Mouse (Mus musculus): ENCODE data around the gene Apex2. TPM values are rescaled to one million over a fixed set of nuclear protein-coding genes. Genes with fewer than 3 reads are reported as not detected.
"Not testable (repeated sequence)": the region's sequence is repeated elsewhere in the genome, so short reads cannot be mapped to it uniquely, and the experiment has no call there.

Apex2 gene
- total and polyA plus RNA-seq, 2 experiments from 2014 or later, result 3.3 to 5.4 TPM

DNA sequence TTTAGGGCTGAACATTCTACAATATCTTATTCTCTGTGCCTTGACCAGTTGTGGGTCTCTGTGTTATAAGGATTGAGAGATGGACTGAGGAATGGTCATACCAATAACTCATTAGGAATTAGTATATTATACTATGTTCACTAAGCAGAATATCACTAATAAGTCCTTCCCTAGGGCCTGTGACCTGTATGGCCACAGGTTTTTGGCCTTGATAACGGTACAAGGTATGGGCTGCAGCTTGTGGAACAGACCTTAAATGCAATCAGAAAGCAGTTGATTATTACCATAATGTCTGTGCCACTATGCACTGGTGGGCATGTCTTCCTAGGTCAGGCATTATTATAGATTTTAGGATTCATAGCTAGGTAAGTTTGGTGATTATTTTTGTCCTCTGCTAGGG lies 73.2 kb downstream of the Apex2 start:
- TF ChIP-seq EP300 (IDR thresholded peaks at IDR 0.05; ENCODE audit: low read depth), result no peak
- TF ChIP-seq CTCF (IDR thresholded peaks at IDR 0.05; ENCODE audit: low read depth), result no peak
- no peak for ATAC-seq (ENCODE audit: insufficient read depth, low read depth)
- DNase-seq (ENCODE audit: low spot score), result no peak
- Histone ChIP-seq H3K36me3 (replicated peaks; ENCODE audit: control insufficient read depth, insufficient read depth, low read length) (no peaks in the 10 kb centered on the region), H3K4me1 (ENCODE audit: control insufficient read depth, insufficient read depth) (no peaks in the 10 kb centered on the region), H3K4me2 (ENCODE audit: low read depth, low read length) (no peak overlapping the region), H3K27me3 (ENCODE audit: control insufficient read depth, insufficient read depth, low read length) (no peaks in the 10 kb centered on the region), H3K4me3 (ENCODE audit: low read depth, low read length) (no peak overlapping the region), H3K27ac (ENCODE audit: low read depth) (no peak overlapping the region), H3K9me3 (replicated peaks; ENCODE audit: control insufficient read depth, low read length) (no peaks in the 10 kb centered on the region), H3K9ac (replicated peaks; ENCODE audit: low read depth, low read length) (no peak overlapping the region)
- 91% methylated on average over 1 of the region's 1 CpGs for WGBS

DNA sequence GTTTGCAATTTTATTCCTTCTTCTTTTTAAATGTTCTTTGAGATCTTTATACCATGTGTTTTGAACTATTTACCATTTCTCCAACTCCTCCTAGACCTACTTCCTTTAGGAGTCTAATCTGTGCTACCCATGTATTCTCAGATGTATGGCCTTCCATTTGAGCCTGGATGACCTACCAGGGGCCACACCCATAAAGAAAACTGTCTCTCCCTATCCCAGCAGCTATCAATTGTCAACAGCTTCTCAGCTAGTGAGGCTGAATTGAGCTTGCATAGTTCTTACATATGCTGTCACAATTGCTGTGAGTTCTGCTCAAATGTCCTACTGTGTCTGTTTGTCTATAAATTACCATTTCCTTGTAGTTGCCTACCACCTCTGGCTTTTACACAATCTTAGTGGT lies 73.7 kb downstream of the Apex2 start:
- H3K9ac ChIP-seq (replicated peaks; ENCODE audit: low read depth, low read length), result no peak overlapping the region
- no peak overlapping the region for H3K27ac ChIP-seq (ENCODE audit: low read depth)
- TF ChIP-seq CTCF (IDR thresholded peaks at IDR 0.05; ENCODE audit: low read depth), result no peak
- TF ChIP-seq EP300 (IDR thresholded peaks at IDR 0.05; ENCODE audit: low read depth), result no peak
- H3K27me3 ChIP-seq (ENCODE audit: control insufficient read depth, insufficient read depth, low read length), result no peaks in the 10 kb centered on the region
- ATAC-seq (ENCODE audit: insufficient read depth, low read depth) (no peak), DNase-seq (ENCODE audit: low spot score) (no peak)
- H3K9me3 ChIP-seq (replicated peaks; ENCODE audit: control insufficient read depth, low read length), result no peaks in the 10 kb centered on the region
- H3K4me1 ChIP-seq (ENCODE audit: control insufficient read depth, insufficient read depth), result no peaks in the 10 kb centered on the region
- H3K4me2 ChIP-seq (ENCODE audit: low read depth, low read length), result no peak overlapping the region
- no peaks in the 10 kb centered on the region for H3K36me3 ChIP-seq (replicated peaks; ENCODE audit: control insufficient read depth, insufficient read depth, low read length)
- no peak overlapping the region for H3K4me3 ChIP-seq (ENCODE audit: low read depth, low read length)

DNA sequence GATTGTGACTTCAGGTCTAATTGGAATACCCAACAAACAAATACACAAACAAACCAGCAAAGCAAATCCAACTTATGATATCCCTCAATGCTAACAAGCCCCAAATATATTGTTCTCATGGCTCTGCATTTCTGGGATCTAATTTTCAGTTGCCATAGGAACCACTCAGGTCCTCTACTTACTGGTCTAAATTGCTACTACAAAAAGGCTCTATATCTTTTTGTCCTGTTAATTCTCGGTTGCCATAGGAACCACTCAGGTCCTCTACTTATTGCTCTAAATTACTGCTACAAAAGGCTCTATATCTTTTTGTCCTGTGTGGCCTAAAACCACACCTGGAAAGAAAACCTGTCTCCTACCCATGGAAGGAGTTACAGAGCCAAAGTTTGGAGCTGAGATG lies 75.5 kb downstream of the Apex2 start:
- no peaks in the 10 kb centered on the region for H3K27me3 ChIP-seq (ENCODE audit: control insufficient read depth, insufficient read depth, low read length)

DNA sequence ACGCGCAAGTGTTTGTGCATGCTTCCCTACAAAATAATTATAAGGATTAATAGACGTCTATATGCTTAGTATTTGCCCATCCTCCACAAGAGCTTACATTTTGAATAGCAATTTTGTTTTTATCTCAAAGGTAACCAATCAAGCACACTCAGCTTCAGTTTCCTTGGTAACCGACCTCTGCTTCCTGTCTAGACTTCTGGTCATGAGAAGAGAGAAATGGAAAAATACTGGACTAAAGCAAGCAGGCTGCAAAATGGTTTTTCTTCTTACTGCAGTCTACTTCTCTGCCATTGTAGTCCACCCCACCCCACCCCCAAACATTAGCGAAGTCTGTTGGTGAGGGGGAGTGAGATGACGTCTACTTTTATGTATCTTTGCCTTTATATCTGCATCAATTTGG lies 78.4 kb downstream of the Apex2 start:
- H3K4me2 ChIP-seq (ENCODE audit: low read depth, low read length), result no peak overlapping the region
- no peaks in the 10 kb centered on the region for H3K36me3 ChIP-seq (replicated peaks; ENCODE audit: control insufficient read depth, insufficient read depth, low read length)
- DNase-seq (ENCODE audit: low spot score) (no peak), ATAC-seq (ENCODE audit: insufficient read depth, low read depth) (no peak)
- H3K9ac ChIP-seq (replicated peaks; ENCODE audit: low read depth, low read length), result no peak overlapping the region
- H3K27ac ChIP-seq (ENCODE audit: low read depth), result no peak overlapping the region
- no peak overlapping the region for H3K4me3 ChIP-seq (ENCODE audit: low read depth, low read length)
- TF ChIP-seq EP300 (IDR thresholded peaks at IDR 0.05; ENCODE audit: low read depth) (no peak), CTCF (IDR thresholded peaks at IDR 0.05; ENCODE audit: low read depth) (no peak)
- no peaks in the 10 kb centered on the region for H3K27me3 ChIP-seq (ENCODE audit: control insufficient read depth, insufficient read depth, low read length)
- no peaks in the 10 kb centered on the region for H3K9me3 ChIP-seq (replicated peaks; ENCODE audit: control insufficient read depth, low read length)
- H3K4me1 ChIP-seq (ENCODE audit: control insufficient read depth, insufficient read depth), result no peaks in the 10 kb centered on the region
- 66% methylated on average over 6 of the region's 6 CpGs for WGBS

More for the DNA sequence above, 75.5 kb downstream of the Apex2 start:
- no peak overlapping the region for H3K4me2 ChIP-seq (ENCODE audit: low read depth, low read length)
- H3K9ac ChIP-seq (replicated peaks; ENCODE audit: low read depth, low read length), result no peak overlapping the region
- no peaks in the 10 kb centered on the region for H3K4me1 ChIP-seq (ENCODE audit: control insufficient read depth, insufficient read depth)
- WGBS, result 81% methylated on average over 1 of the region's 1 CpGs
- TF ChIP-seq CTCF (IDR thresholded peaks at IDR 0.05; ENCODE audit: low read depth), result no peak
- TF ChIP-seq EP300 (IDR thresholded peaks at IDR 0.05; ENCODE audit: low read depth), result no peak
- no peaks in the 10 kb centered on the region for H3K36me3 ChIP-seq (replicated peaks; ENCODE audit: control insufficient read depth, insufficient read depth, low read length)
- no peak for ATAC-seq (ENCODE audit: insufficient read depth, low read depth)
- DNase-seq (ENCODE audit: low spot score), result no peak
- no peak overlapping the region for H3K4me3 ChIP-seq (ENCODE audit: low read depth, low read length)
- no peaks in the 10 kb centered on the region for H3K9me3 ChIP-seq (replicated peaks; ENCODE audit: control insufficient read depth, low read length)
- H3K27ac ChIP-seq (ENCODE audit: low read depth), result no peak overlapping the region

DNA sequence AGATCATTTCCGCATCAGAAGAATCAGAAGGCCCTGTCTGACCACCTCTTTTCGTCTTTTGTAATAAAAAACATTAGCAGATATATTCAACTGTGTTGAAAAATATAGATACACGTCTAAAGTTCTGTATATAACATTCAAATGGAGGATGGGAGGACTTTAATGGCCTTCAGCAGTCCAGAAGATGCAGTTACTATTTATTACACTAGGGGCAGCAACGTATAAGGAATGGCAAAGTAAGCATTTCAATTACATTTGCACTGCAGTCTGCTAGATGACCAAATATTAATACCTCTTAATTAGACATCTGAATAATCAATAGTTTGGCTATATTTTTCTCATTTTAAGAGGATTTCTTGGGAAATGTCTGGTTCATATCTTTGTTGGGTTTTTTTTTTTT lies 79.0 kb downstream of the Apex2 start:
- H3K4me1 ChIP-seq (ENCODE audit: control insufficient read depth, insufficient read depth), result no peaks in the 10 kb centered on the region
- H3K4me3 ChIP-seq (ENCODE audit: low read depth, low read length), result no peak overlapping the region
- H3K9me3 ChIP-seq (replicated peaks; ENCODE audit: control insufficient read depth, low read length), result no peaks in the 10 kb centered on the region
- TF ChIP-seq EP300 (IDR thresholded peaks at IDR 0.05; ENCODE audit: low read depth) (no peak), CTCF (IDR thresholded peaks at IDR 0.05; ENCODE audit: low read depth) (peak; percentile 58)
- no peak overlapping the region for H3K27ac ChIP-seq (ENCODE audit: low read depth)
- no peaks in the 10 kb centered on the region for H3K27me3 ChIP-seq (ENCODE audit: control insufficient read depth, insufficient read depth, low read length)
- DNase-seq (ENCODE audit: low spot score) (peak; percentile 36), ATAC-seq (ENCODE audit: insufficient read depth, low read depth) (no peak)
- H3K9ac ChIP-seq (replicated peaks; ENCODE audit: low read depth, low read length), result no peak overlapping the region
- H3K36me3 ChIP-seq (replicated peaks; ENCODE audit: control insufficient read depth, insufficient read depth, low read length), result no peaks in the 10 kb centered on the region
- H3K4me2 ChIP-seq (ENCODE audit: low read depth, low read length), result no peak overlapping the region
- 40% methylated on average over 4 of the region's 4 CpGs for WGBS

DNA sequence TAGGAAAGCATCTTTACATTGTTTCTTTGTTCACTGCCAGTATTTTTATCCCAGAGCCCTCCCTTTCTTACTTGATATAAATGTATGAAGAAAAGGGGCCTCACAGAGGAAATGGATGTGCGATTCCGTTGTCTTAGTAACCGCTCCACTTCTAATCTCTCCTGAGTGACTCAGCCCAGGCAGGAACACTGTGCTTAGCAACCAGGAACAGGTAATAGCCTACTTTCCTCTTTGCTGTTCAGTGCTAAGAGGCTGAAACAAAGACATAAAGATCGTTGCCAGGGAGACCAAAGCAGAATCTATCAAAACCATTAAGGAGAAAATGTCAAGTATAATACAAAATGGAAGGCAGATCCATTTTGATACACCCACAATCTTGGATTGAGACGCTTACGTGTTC lies 81.0 kb downstream of the Apex2 start:
- Histone ChIP-seq H3K9ac (replicated peaks; ENCODE audit: low read depth, low read length) (no peak overlapping the region), H3K27me3 (ENCODE audit: control insufficient read depth, insufficient read depth, low read length) (no peaks in the 10 kb centered on the region), H3K4me1 (ENCODE audit: control insufficient read depth, insufficient read depth) (no peaks in the 10 kb centered on the region), H3K4me3 (ENCODE audit: low read depth, low read length) (no peak overlapping the region), H3K4me2 (ENCODE audit: low read depth, low read length) (no peak overlapping the region), H3K9me3 (replicated peaks; ENCODE audit: control insufficient read depth, low read length) (no peaks in the 10 kb centered on the region), H3K27ac (ENCODE audit: low read depth) (no peak overlapping the region), H3K36me3 (replicated peaks; ENCODE audit: control insufficient read depth, insufficient read depth, low read length) (no peaks in the 10 kb centered on the region)
- no peak for ATAC-seq (ENCODE audit: insufficient read depth, low read depth)
- TF ChIP-seq EP300 (IDR thresholded peaks at IDR 0.05; ENCODE audit: low read depth) (no peak), CTCF (IDR thresholded peaks at IDR 0.05; ENCODE audit: low read depth) (no peak)
- WGBS, result 64% methylated on average over 6 of the region's 6 CpGs
- DNase-seq (ENCODE audit: low spot score), result no peak

DNA sequence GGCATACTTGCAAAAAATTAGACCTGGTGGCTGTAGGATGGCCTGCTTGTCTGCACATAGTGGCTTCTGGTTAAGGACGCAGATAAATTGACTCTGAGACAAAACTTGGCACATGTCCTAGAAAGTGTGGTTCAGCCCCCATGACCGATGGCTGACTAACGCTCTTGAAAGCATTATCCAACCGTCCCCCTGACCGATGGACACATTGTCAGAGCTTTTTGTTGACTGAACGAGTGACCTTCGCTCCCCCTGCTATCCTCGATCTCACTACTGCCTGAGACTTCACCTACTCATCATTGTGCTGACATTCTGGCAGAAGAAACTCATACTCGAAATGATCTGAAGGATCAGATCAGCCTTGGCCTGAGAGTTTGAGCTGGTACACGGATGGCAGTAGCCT lies 101.9 kb downstream of the Apex2 start:
- not testable (repeated sequence) for H3K27ac ChIP-seq (ENCODE audit: low read depth); H3K4me3 ChIP-seq (ENCODE audit: low read depth, low read length); H3K9me3 ChIP-seq (replicated peaks; ENCODE audit: control insufficient read depth, low read length); DNase-seq (ENCODE audit: low spot score); H3K27me3 ChIP-seq (ENCODE audit: control insufficient read depth, insufficient read depth, low read length); H3K36me3 ChIP-seq (replicated peaks; ENCODE audit: control insufficient read depth, insufficient read depth, low read length); H3K4me2 ChIP-seq (ENCODE audit: low read depth, low read length); H3K4me1 ChIP-seq (ENCODE audit: control insufficient read depth, insufficient read depth); ATAC-seq (ENCODE audit: insufficient read depth, low read depth); H3K9ac ChIP-seq (replicated peaks; ENCODE audit: low read depth, low read length)
- WGBS, result no CpG with 5 or more reads among the region's 10 CpGs

DNA sequence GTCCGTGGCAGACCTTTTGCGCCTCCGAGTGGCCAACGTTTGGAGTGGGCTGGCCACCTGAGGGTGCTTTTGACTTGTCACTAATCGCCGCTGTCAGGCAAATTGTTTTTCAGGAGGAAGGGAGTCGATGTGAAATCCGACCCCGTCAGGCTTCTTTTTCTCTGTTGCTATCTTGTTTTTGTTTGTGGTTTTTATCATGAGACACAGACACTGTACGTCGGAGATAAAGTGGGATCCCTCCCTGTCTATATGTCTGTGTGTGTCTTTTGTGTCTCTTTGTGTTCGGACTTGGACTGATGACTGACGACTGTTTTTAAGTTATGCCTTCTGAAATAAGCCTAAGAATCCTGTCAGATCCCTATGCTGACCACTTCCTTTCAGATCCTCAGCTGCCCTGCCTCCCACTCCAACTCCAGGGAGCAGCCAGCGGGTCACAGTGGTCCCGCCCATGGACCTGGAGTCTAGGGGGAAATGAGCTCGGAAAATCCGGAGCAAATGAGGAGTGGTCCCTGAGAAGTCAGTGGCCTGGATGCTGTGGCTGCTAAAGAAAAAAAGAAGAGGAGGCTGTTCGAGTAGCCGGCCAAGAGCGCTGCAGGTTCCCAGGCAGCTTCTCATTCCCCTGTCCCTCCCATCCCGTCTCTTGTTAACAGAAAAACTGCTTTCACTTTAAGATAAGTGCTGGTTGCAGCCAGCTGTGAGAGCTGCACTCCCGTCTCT lies 103.2 kb downstream of the Apex2 start:
- ATAC-seq (ENCODE audit: insufficient read depth, low read depth); H3K9me3 ChIP-seq (replicated peaks; ENCODE audit: control insufficient read depth, low read length); H3K27ac ChIP-seq (ENCODE audit: low read depth); H3K9ac ChIP-seq (replicated peaks; ENCODE audit: low read depth, low read length); DNase-seq (ENCODE audit: low spot score); H3K4me2 ChIP-seq (ENCODE audit: low read depth, low read length); H3K4me3 ChIP-seq (ENCODE audit: low read depth, low read length); H3K36me3 ChIP-seq (replicated peaks; ENCODE audit: control insufficient read depth, insufficient read depth, low read length); H3K4me1 ChIP-seq (ENCODE audit: control insufficient read depth, insufficient read depth); H3K27me3 ChIP-seq (ENCODE audit: control insufficient read depth, insufficient read depth, low read length): not testable (repeated sequence)
- 34% methylated on average over 7 of the region's 22 CpGs for WGBS
